Mouse (Mus musculus) thymus, postnatal 4 days (tissue): Measurements from ENCODE around the gene Sebox.

Source experiments
- DNase-seq: peaks from one replicate; pipeline ENCODE4 v3.0.0; 2021

Gene Sebox

DNA sequence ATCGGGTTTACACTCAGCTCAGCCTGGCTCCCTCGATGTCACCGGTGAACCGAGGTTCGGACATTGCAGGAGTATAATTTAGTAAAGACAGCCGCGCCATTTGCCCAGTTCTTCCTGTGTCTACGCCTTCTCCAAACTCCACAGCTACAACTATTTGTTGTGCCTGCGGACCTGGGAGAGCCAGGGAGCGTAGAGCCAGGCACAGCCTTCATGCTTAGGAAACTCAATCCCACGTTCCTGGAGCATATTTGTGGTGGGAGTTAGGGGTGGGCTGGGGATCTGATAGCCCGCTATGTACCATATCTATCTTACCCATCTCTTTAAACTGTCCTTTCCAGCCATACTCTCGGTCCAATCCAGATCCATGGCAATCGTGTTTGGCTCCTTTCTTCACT lies 33.4 kb downstream of the Sebox start:
- no peak for DNase-seq

- DNase-seq = no peak
Measured at GRCm38 (mm10) chr11:78540358-78540757, 37.1 kb downstream of the Sebox start.

GRCm38 (mm10) chr11:78544449-78545111 lies 41.3 kb downstream of the Sebox start:
- no peak for DNase-seq

GRCm38 (mm10) chr11:78545181-78545580 lies 41.9 kb downstream of the Sebox start:
- no peak for DNase-seq

DNA sequence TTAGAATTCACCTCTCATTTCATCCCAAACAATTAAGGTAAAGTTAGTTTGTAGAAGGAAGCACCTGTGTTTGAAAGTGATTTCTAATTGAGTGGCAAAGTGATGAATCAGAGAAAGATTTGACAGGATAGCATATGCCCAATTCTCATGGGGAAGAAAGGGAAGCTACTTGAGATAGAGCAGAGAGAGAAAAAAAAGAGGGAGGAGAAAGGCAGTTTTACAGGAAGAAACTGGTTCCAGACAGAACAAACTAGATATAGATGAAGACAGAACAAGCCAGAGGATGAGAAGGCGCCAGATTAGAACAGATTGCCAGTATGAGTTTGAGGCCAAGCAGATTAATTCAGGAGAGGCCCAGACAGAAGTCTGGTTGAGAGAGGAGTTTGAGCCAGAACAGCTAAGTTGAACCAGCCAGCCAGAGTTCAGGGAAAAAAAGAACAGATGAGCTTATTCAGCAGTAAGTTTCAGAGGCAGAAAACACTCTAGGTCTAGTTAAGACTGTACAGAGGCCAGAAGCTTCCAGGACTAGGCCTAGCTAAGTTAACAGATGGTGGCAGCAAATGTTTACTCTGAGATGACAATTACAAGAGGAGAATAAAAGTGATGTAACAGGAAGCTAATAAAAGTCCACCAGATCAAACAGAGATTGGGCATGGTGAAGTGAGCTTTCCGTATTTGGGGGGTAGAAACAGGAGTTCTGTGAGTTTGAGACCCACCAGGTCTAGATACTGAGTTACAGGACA lies 44.6 kb downstream of the Sebox start:
- DNase-seq = no peak

- DNase-seq = no peak
Measured at GRCm38 (mm10) chr11:78549491-78549987, 46.3 kb downstream of the Sebox start.

- peak; percentile 95 for DNase-seq
Measured at GRCm38 (mm10) chr11:78550168-78551058, 47.2 kb downstream of the Sebox start, which contains the start of gene Tmem97. Tmem97 (minus strand) TSS chr11:78550777.

DNA sequence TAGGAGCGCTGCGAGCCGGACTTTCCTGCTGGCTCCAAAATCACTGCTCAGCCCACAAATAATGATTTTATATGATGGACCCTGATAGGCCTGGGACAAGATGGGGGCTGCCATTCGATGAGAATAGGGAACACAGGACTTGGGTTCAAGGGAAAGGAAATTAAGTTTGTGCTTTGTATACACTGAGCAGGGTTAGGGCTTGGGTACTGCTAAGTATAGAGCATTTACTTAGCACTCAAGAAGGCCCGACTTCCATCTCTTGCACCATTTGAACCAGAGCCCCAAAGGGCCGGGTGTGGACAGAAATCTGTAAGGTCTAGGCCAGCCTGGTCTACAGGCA lies 47.8 kb downstream of the Sebox start:
- DNase-seq = no peak
